Mouse (Mus musculus) layer of hippocampus, postnatal 36 days (tissue): ENCODE measurements around the gene Fam206a. TPM values are rescaled to one million over a fixed set of nuclear protein-coding genes. Genes with fewer than 3 reads are reported as not detected.

Source experiments
- DNase-seq, 2 experiments: peaks; one replicate each; pipeline ENCODE4 v3.0.0; 2022
- total RNA-seq, 2 experiments: library from RNA; stranded (reverse); gene quantifications; 2 replicates each; pipeline ENCODE4 v1.2.3; 2021

The Fam206a gene
- total RNA-seq, 2 experiments from 2014 or later = 17.1 to 17.4 TPM

DNA sequence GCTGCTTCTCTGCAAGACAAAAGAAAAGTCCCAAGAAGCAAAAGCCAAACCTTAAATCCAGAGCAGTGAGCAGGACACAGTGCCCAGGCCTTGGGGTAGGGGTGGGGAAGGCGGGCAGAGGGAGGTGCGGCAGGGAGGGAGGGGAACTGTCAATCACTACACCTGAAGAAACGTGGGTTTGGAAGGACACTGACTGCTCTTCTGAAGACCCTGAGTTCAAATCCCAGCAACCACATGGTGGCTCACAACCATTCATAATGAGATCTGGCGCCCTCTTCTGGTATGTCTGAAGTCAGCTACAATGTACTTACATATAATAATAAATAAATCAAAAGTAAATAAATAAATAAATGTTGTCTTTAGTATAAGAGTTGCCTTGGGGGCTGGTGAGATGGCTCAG, 42.8 kb downstream of the Fam206a start:
- no peak for DNase-seq

GRCm38 (mm10) chr4:56845896-56846533, 43.9 kb downstream of the Fam206a start:
- DNase-seq = no peak

- no peak for DNase-seq
Measured at GRCm38 (mm10) chr4:56847400-56847799, 45.3 kb downstream of the Fam206a start.

GRCm38 (mm10) chr4:56848044-56848443, 45.9 kb downstream of the Fam206a start:
- DNase-seq = no peak

- no peak for DNase-seq
Measured at GRCm38 (mm10) chr4:56850724-56851123, 48.6 kb downstream of the Fam206a start.

DNA sequence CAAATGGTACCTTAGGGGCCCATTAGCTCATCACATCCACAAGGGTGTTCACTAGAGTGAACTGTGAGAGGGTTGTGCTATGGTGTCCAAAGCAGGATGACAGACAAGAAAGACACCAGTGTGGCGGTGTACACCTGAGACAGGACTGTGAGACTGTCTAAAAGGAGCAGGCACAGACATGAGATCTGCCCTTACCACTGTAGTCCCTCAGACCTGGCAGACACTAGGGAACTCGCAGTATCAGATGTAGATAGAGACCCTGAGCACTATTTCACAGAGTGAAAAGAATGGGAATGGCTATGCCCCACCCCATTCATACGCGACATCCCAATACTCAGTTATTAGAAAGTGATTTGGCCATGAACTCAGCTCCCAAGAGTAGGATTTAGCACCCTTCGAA, 53.8 kb downstream of the Fam206a start:
- no peak for DNase-seq

GRCm38 (mm10) chr4:56856371-56856949, 54.3 kb downstream of the Fam206a start:
- DNase-seq = no peak

DNA sequence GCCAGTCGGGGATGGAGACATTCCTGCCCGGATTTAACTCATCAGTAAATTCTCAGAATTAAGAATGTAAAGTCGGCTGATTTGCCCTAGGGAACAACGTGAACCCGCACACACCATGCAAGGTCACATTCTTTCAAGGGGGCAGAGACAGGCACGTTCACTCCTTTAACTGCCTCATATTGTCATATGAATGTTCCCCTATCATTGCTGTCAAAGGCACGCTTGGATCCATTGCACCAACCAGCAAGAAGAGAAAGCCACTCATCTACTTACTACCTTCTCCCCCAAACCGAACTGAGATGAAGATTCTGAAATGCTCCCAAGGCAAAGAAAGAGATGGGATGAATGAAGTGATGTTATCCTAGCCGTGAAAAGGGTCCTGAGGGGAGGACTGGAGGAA, 56.6 kb downstream of the Fam206a start:
- no peak for DNase-seq

Other genes starting within 250 kb of the Fam206a start
- not detected for gene Gm26657, start 62.3 kb upstream of the Fam206a start, total RNA-seq
- under 1 TPM in 1 of 2 experiments, not detected in 1; 0.25 TPM for gene Actl7b, start 60.9 kb upstream of the Fam206a start, total RNA-seq
- gene Actl7a, start 58.9 kb upstream of the Fam206a start, total RNA-seq = not detected
- 10 to 100 TPM; 65.0 to 68.6 TPM for gene Elp1, start within 50 bp of the Fam206a start, total RNA-seq
- 10 to 100 TPM; 12.5 to 15.7 TPM for gene Ctnnal1, start 62.8 kb downstream of the Fam206a start, total RNA-seq
- 10 to 100 TPM; 34.2 to 34.8 TPM for gene Tmem245, start 145.1 kb downstream of the Fam206a start, total RNA-seq
- 100 to 1,000 TPM; 227 TPM for gene Frrs1l, start 188.0 kb downstream of the Fam206a start, total RNA-seq